Mouse (Mus musculus): ENCODE results near the gene Gab2. TPM values are rescaled to one million over a fixed set of nuclear protein-coding genes. Genes with fewer than 3 reads are reported as not detected.

Gene Gab2
- total RNA-seq, 4 experiments from 2014 or later: 14.2 to 18.4 (median 16.7) TPM

GRCm38 (mm10) chr7:97313364-97313995 lies 232.1 kb downstream of the Gab2 start:
- no peak for DNase-seq (ENCODE audit: low spot score in 2 of 2)

DNA sequence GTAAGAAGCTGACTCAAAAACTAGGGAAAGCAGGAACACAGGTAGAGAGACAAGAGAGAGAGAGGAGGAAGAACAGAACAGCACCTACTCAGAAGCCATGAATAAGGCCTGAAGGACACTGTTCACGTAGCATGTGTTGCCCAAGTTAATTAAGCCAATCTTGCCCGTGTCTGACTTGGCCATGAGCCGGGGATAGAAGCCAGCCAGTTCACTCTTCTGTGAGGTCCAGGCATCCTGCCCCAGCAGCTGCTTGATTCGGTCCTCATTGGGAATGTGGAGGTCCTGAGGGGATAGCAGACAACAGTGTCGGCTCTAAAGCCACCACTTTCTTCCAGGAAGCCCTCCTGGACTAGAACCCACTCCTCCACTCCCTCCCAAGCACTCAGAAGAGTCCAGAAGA lies 233.3 kb downstream of the Gab2 start:
- no peak for DNase-seq (ENCODE audit: low spot score in 2 of 2)

- no peak for DNase-seq (ENCODE audit: low spot score in 2 of 2)
These were observed 234.3 kb downstream of the Gab2 start for GRCm38 (mm10) chr7:97315656-97316055.

- DNase-seq (ENCODE audit: low spot score in 2 of 2): no peak
These were observed 236.3 kb downstream of the Gab2 start for GRCm38 (mm10) chr7:97317706-97318105.

- DNase-seq (ENCODE audit: low spot score in 2 of 2): no peak
These were observed 243.0 kb downstream of the Gab2 start for GRCm38 (mm10) chr7:97324342-97324741.

DNA sequence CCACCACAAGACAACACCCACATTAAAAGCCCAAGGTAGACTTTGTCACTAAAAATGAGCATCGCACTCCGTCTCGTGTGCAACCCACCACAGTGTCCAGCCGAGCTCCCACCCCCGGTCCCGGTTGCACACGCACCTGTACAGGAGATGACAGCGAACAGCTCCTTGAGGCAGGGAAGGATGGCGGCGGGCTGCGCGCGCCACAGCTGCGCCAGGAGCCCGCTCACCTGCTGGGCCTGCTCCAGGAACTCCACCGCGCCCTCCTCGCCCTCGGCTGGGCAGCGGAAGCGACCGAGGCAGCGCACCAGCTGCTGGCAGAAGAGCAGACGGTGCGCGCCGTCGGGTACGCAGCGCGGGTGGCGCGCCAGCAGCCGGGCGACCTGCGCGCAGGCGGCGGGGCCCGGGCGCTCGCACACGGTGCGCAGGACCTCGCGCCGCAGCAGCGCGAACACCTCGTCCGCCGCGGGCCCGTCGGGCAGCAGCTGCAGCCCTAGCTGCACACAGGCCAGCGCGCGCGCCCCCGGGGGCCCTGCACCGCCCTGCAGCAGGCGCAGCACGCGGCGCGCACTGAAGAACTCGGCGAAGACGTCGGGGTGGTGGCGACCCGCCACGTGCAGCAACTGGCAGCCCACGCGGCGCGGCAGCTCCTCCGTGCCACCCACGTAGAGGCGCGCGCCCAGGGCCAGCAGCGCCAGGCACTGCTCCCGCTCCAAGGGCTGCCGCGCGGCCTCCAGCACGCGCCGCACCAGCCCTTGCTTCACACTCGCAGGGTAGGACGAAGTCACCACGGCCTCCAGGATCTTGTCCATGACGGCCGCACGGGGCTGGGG lies 244.0 kb downstream of the Gab2 start:
- DNase-seq (ENCODE audit: low spot score in 2 of 2): peak in 1 of 2 experiments; percentile 24

DNA sequence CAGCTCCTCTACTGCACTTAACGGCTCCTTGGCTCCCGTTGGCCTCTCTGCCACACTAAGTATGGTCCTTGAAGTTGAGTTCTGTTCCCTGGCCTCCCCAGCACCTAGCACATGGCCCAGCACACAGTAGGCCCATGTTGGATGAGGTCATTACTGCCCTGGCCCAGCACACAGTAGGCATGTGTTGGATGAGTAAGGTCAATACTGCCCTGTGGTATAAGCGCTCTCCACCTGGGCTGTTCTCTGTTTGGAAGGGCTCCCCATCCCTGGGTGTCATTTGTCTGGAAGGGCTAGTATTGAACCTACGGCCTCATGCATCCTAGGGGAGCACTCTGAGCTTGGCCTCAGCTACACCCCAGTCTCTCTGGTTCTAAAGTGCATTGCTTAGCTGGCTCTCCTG lies 246.0 kb downstream of the Gab2 start:
- no peak for DNase-seq (ENCODE audit: low spot score in 2 of 2)

- DNase-seq (ENCODE audit: low spot score in 2 of 2): no peak
These were observed 247.7 kb downstream of the Gab2 start for GRCm38 (mm10) chr7:97328891-97329588.

DNA sequence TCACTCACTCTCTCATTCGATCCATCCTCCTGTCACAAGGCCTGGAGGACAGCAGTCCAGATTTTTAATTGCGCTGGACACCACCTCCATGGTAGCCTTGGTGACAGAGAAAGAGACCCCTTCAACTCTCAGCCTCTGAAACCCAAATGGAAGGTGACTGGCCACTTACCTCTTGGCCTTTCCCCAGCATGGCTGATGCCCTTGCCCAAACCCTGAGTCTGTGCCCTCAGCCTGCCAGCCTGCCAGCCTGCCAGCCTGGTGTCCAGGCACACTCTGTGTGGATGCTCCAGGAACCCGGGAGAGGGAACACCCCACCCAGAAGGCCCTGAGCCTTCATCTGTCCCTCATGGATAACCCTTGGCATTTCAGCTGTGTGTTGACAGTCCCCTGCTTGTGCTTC lies 248.3 kb downstream of the Gab2 start:
- no peak for DNase-seq (ENCODE audit: low spot score in 2 of 2)

DNA sequence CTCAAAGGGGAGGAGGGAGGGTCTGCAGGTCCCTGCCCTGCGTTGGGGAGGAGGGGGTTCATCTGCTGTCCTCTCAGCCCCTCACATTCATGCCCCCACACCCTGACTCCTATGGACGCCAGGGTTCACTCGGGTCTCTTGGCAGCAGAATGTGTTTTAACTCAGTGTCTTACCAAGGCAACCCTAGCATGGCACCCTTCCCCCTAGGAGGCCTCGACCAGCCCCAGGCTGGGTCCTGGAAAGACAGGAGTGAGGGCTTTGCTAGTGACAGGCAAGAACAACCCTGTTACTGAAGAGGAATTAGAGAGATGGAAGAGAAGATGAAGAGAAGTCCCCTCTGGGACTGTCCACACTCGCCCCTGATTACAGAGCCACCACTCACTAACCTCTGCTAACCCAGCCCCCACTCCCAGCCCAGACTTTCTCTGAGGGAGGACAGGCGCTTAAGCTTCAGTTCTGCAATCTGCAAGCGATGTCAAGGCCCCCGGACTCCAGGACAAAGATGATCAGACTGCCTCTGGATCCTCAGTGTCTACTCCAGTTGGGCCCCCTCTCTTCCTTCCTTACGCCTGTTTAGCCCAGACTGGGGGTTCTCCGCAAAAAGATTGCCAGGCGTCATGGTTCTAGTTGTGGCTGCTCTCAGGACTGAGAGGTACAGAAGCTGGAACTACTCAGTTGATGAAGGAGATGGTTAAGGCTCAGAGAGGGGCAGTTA lies 249.7 kb downstream of the Gab2 start:
- DNase-seq (ENCODE audit: low spot score in 2 of 2): no peak

- peak; percentile 92 for DNase-seq (ENCODE audit: low spot score in 2 of 2)
These were observed 250.6 kb downstream of the Gab2 start, which contains the start of the genes Usp35 and Kctd21 for GRCm38 (mm10) chr7:97331726-97332666. Usp35 (minus strand) TSS chr7:97332020. Kctd21 (plus strand) TSS chr7:97332327.

- no peak for DNase-seq (ENCODE audit: low spot score in 2 of 2)
These were observed 251.3 kb downstream of the Gab2 start for GRCm38 (mm10) chr7:97332667-97333041.

DNA sequence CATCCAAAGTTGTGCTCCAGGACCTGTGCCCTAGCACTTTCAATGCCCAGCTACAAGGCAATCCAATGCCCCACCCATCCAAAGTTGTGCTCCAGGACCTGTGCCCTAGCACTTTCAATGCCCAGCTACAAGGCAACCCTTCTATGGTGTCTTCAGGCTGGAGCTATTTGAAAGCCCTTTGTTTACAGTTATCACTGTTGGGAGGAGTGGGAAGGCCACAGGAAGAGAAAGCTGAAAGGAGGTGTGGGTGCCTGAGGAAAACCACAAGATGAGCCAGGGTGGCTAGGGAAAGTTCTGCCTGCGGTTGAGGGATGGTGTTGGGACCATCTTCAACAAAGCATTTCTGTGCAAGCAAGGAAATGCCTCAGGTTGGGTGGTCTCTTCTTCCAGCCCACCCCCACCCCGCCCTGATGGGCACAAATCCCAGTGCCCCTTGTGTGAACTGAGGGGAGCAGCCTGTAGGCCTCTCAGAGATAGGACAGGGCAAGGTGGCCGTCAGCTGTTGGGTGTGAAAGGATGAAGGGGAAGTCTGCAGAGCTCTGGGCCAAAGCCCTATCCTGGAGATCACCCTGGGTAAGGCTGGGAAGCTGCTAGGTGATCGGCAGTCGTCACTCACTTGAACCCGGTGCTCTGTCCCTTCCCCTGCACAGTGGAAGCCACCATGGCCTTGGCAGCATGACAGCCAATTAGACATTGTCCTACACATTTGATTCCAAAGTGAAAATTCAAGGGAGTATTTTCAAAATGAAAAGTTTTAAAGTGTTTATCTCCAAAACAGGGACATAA lies 251.9 kb downstream of the Gab2 start:
- DNase-seq (ENCODE audit: low spot score in 2 of 2): no peak

DNA sequence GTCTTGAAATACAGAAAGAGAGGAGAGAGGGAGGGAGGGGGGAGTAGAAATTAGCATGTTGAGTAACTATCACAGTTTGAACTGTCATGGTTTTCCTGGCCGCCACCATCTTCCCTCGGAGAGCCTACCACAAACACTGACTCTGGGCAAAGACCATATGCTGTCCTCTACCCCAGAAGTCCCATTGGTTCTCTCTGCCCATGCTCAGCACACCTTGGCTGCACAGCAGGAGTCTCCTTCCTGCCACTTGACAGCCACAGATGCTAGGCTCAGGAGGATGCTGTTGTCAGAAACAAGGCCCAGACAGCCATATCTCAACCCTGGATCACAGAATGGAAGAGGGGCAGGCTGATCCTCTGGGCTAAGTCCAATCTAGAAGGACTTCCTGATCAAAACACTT lies 253.0 kb downstream of the Gab2 start:
- no peak for DNase-seq (ENCODE audit: low spot score in 2 of 2)

DNA sequence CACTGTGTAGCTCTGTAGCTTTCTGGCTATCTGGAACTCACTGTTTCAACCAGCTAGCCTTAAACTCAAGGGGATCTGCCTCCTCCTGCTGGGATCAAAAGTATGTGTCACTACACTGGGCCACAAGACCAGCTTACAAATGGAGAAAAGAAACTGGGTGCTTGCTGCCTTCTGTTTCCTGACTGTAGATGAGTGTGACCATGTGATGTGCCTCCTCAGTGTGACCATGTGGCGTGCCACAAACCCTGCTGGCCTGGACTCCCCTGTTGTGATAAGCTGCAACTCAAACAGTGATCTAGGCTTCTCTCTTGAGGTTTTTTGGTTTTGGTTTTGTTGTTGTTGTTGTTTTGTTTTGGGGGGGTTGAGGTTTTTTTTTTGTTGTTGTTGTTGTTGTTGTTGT lies 255.3 kb downstream of the Gab2 start:
- no peak for DNase-seq (ENCODE audit: low spot score in 2 of 2)

DNA sequence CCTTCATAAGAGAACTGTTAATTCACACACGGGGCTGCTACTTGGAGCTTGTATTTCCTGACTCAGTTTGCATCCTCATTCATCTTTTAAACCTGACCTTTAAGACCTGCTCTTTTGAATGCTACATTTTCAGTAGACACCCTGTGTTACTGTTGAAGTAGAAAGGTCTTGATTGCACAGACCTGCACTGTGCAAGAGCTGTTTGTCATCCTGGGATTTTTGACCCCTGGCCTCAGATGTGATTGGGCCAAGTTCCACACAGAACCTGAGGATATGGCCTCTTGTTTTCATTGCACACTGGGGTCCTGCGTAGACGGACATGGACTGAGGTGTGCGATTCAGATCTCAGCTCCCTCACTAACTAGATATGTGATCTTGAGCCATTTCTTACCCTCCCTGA lies 257.2 kb downstream of the Gab2 start:
- no peak for DNase-seq (ENCODE audit: low spot score in 2 of 2)

DNA sequence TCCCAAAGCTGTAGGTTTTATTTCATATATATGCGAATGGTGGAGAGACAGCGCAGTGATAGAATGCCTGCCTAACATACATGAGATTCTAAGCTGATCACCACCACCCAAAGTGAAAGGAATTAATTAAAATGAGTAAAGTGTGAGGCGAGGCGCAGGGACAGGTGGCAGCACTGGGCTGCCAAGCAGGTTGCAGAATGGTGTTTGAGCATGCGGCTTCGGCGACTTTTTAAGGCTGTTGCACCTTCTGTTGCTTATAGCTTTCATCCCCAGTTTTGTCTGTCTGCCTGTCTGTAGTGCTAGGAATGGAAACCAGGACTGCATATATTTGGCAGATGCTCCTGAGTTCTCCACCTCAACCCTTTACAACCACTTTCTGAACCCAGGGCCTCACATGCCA lies 258.2 kb downstream of the Gab2 start:
- peak in 1 of 2 experiments; percentile 55 for DNase-seq (ENCODE audit: low spot score in 2 of 2)

GRCm38 (mm10) chr7:97340907-97341849 lies 259.8 kb downstream of the Gab2 start:
- DNase-seq (ENCODE audit: low spot score in 2 of 2): no peak

- no peak for DNase-seq (ENCODE audit: low spot score in 2 of 2)
These were observed 261.6 kb downstream of the Gab2 start for GRCm38 (mm10) chr7:97342961-97343360.

All from layer of hippocampus, adult 8-10 months (tissue).